Mouse (Mus musculus) neural tube, embryonic 14.5 days (tissue): Measurements from ENCODE around the gene Cdc42se2. TPM values are rescaled to one million over a fixed set of nuclear protein-coding genes. Genes with fewer than 3 reads are reported as not detected.

Source experiments
- ATAC-seq: fragments of 200-750 bp; cut with Nextera tagmentation; 2 replicates; pipeline ENCODE4 v1.8.0; 2017; ENCODE audit warnings: low read depth, mild to moderate bottlenecking, moderate TSS enrichment, moderate library complexity
- H3K27ac ChIP-seq: fragments of 300-500 bp; sonication (generic); 2 replicates; pipeline ENCODE4 v1.5.1; 2014; ENCODE audit warnings: low read depth, mild to moderate bottlenecking, control low read depth, low read length, moderate library complexity, mixed read lengths
- H3K27me3 ChIP-seq: fragments of 300-500 bp; sonication (generic); 2 replicates; pipeline ENCODE4 v1.6.1; 2014; ENCODE audit warnings: low read length; ENCODE audit not compliant: control insufficient read depth, insufficient read depth
- H3K36me3 ChIP-seq: fragments of 300-500 bp; sonication (generic); 2 replicates; pipeline ENCODE4 v1.6.1; 2014; ENCODE audit warnings: low read length, mixed read lengths; ENCODE audit not compliant: control insufficient read depth, insufficient read depth
- H3K4me1 ChIP-seq: fragments of 300-500 bp; sonication (generic); 2 replicates; pipeline ENCODE4 v1.6.1; 2014; ENCODE audit warnings: low read length; ENCODE audit not compliant: control insufficient read depth, insufficient read depth
- H3K4me2 ChIP-seq: fragments of 300-500 bp; sonication (generic); 2 replicates; pipeline ENCODE4 v1.6.1; 2014; ENCODE audit warnings: mild to moderate bottlenecking, low read depth, low read length, control low read depth
- H3K4me3 ChIP-seq: fragments of 300-500 bp; sonication (generic); 2 replicates; pipeline ENCODE4 v1.5.1; 2014; ENCODE audit warnings: low read depth, low read length, control low read depth, mixed read lengths
- H3K9ac ChIP-seq: fragments of 300-500 bp; sonication (generic); replicated peaks from 2 replicates; pipeline ENCODE4 v1.6.1; 2014; ENCODE audit warnings: low read depth, mild to moderate bottlenecking, control low read depth, low read length, mixed read lengths
- H3K9me3 ChIP-seq: fragments of 300-500 bp; sonication (generic); 2 replicates; pipeline ENCODE4 v1.6.1; 2016; ENCODE audit warnings: low read length; ENCODE audit not compliant: control insufficient read depth
- WGBS: fragments of 180-500 bp; shearing (Covaris S2); extraction: QIAGEN DNeasy Blood & Tissue Kit; methylation state at CpG from one replicate; pipeline ENCODE4 v1.1.7; 2014; 5-methylcytosine and 5-hydroxymethylcytosine counted together
- polyA plus RNA-seq: library from polyadenylated mRNA; unstranded; fragments of >200 nt; fragmentation: Nextera tagmentation; extraction: Ambion mirVana; gene quantifications from 2 replicates; pipeline ENCODE4 v1.2.1, GENCODE M21; 2014

The Cdc42se2 gene
- polyA plus RNA-seq, 1 experiment from 2014 or later, result 152 TPM

DNA sequence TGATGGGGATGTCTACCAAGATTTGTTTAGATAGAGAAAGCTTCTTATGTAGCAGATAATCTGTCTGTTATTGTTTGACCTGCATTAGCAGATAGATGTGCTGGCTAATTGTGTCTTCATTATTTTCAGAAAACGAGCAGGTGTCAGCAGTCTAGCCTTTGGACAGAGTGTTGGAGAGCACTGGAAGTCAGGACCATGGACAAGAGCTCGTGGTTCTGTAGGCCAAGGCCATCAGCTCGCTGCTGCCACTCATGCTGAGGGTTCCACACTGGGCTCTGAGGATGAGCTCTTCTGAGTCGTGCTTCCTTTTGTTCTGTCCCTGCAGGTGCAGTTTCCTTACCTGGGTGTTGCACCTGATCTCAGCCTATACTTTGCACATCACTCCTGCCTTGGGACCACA is 91.5 kb downstream of the Cdc42se2 start:
- peaks cover 27% of the 10 kb centered on the region; the same call in 1 of the 2 replicates for H3K36me3 ChIP-seq
- H3K9ac ChIP-seq, result no peak overlapping the region
- H3K4me2 ChIP-seq, result no peak overlapping the region
- no peak overlapping the region for H3K4me3 ChIP-seq
- 78% methylated on average over 4 of the region's 4 CpGs for WGBS
- H3K4me1 ChIP-seq, result no peaks in the 10 kb centered on the region
- no peak for ATAC-seq
- H3K27ac ChIP-seq, result no peak overlapping the region
- no peaks in the 10 kb centered on the region for H3K9me3 ChIP-seq
- no peaks in the 10 kb centered on the region for H3K27me3 ChIP-seq

GRCm38 (mm10) chr11:54694291-54694690 is 93.2 kb downstream of the Cdc42se2 start:
- Histone ChIP-seq H3K9ac (no peak overlapping the region), H3K9me3 (no peaks in the 10 kb centered on the region), H3K36me3 (peaks cover 31% of the 10 kb centered on the region), H3K27me3 (no peaks in the 10 kb centered on the region), H3K27ac (no peak overlapping the region), H3K4me3 (no peak overlapping the region), H3K4me2 (no peak overlapping the region), H3K4me1 (no peaks in the 10 kb centered on the region)
- ATAC-seq, result no peak
- 77% methylated on average over 8 of the region's 8 CpGs for WGBS

DNA sequence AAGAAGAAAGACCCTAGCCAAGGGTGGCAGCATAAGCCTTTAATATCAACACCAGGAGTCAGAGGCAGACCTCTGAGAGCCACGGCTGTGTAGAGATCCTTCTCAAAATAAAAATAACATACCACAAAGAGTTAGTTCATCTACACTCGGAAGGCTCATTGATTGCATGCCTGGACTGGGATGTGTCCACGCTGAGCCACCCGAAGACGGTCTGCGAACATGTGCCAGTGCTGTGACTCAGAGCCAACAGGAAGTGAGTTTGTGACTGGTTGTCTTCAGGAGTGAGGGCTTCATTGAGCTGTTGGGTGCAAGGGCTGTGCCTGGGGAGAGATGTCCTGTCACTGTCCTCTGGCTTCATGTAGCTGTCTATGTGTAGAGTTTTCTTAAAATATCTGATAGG is 93.8 kb downstream of the Cdc42se2 start:
- Histone ChIP-seq H3K27me3 (no peaks in the 10 kb centered on the region), H3K9ac (no peak overlapping the region), H3K4me3 (no peak overlapping the region), H3K9me3 (no peaks in the 10 kb centered on the region), H3K4me2 (no peak overlapping the region), H3K27ac (no peak overlapping the region), H3K4me1 (no peaks in the 10 kb centered on the region), H3K36me3 (peaks cover 31% of the 10 kb centered on the region)
- WGBS, result 93% methylated on average over 6 of the region's 6 CpGs
- ATAC-seq, result no peak

GRCm38 (mm10) chr11:54691179-54691578 is 96.3 kb downstream of the Cdc42se2 start:
- Histone ChIP-seq H3K4me1 (no peaks in the 10 kb centered on the region), H3K4me3 (no peak overlapping the region), H3K27ac (no peak overlapping the region), H3K9me3 (no peaks in the 10 kb centered on the region), H3K9ac (no peak overlapping the region), H3K4me2 (no peak overlapping the region), H3K27me3 (no peaks in the 10 kb centered on the region), H3K36me3 (peaks cover 23% of the 10 kb centered on the region)
- no peak for ATAC-seq
- WGBS, result 90% methylated on average over 4 of the region's 4 CpGs

DNA sequence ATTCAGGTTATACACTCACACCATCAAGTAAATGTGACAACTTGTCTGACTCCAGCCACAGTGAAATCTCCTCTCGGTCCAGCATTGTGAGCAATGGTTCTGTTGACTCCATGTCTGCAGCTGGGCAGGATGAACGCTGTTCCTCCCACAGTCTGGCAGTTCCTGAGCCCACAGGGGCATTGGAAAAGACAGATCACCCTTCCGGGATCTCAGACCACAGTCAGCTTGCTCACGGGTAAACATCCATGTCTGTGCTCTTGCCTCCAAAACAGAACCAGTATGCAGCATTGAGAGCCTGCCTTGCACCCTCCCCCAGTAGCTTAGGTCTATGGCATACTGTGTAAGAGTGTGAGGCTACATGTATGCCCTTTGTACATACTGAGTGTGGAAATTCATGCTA is 97.3 kb downstream of the Cdc42se2 start:
- Histone ChIP-seq H3K4me2 (no peak overlapping the region), H3K4me3 (no peak overlapping the region), H3K36me3 (peaks cover 26% of the 10 kb centered on the region), H3K27ac (no peak overlapping the region), H3K4me1 (no peaks in the 10 kb centered on the region), H3K9me3 (no peaks in the 10 kb centered on the region), H3K27me3 (no peaks in the 10 kb centered on the region), H3K9ac (no peak overlapping the region)
- ATAC-seq, result no peak
- 82% methylated on average over 4 of the region's 4 CpGs for WGBS

DNA sequence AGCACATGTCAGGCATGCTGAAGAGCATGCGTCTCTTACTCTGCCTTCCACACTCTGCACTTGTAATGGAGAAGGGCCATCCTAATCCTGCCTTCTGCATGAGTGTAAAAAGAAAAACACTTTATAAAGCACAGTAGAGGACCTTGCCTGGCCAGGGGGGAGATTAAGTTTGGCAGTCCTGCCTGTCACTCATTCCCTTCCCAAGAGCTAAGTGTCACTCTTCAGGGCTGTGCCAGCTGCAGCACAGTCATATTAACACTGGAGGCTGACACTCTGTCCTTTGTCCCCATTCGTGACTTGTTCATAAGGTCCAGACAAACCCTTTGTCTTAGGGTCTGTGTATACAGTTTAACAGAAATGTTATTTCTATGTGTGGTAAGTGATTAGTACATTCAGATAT is 102.6 kb downstream of the Cdc42se2 start:
- Histone ChIP-seq H3K4me3 (no peak overlapping the region), H3K27ac (no peak overlapping the region), H3K4me1 (no peaks in the 10 kb centered on the region), H3K9ac (no peak overlapping the region), H3K9me3 (no peaks in the 10 kb centered on the region), H3K4me2 (no peak overlapping the region), H3K27me3 (no peaks in the 10 kb centered on the region), H3K36me3 (peaks cover 14% of the 10 kb centered on the region)
- ATAC-seq, result no peak
- WGBS, result 95% methylated on average over 2 of the region's 2 CpGs

DNA sequence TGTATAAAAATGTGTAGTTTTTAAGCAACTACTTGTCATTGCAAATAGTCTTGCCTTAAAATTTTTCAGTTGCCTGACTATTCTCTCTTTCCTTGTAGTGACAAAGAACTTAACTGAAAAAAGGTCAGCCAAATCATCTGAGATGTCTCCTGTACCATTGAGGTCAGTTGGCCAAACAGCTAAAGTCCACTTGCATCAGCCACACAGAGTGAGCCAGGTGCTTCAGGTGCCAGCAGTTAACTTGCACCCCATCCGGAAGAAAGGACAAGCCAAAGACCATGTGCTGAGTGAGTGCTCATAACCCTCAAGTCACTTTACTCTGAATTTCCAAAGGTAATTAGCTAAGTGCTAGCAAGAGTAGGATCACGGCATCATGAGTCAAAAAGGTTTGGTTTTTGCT is 108.3 kb downstream of the Cdc42se2 start:
- no peak overlapping the region for H3K4me2 ChIP-seq
- no peak overlapping the region for H3K4me3 ChIP-seq
- H3K27me3 ChIP-seq, result no peaks in the 10 kb centered on the region
- ATAC-seq, result no peak
- no peaks in the 10 kb centered on the region for H3K9me3 ChIP-seq
- WGBS, result 98% methylated on average over 2 of the region's 2 CpGs
- no peaks in the 10 kb centered on the region for H3K4me1 ChIP-seq
- H3K27ac ChIP-seq, result no peak overlapping the region
- no peak overlapping the region for H3K9ac ChIP-seq
- peaks cover 17% of the 10 kb centered on the region for H3K36me3 ChIP-seq

- Histone ChIP-seq H3K4me1 (no peaks in the 10 kb centered on the region), H3K4me2 (no peak overlapping the region), H3K27ac (no peak overlapping the region), H3K9ac (no peak overlapping the region), H3K9me3 (no peaks in the 10 kb centered on the region), H3K4me3 (no peak overlapping the region), H3K36me3 (peaks cover 16% of the 10 kb centered on the region), H3K27me3 (no peaks in the 10 kb centered on the region)
- no peak for ATAC-seq
- WGBS, result 99% methylated on average over 2 of the region's 2 CpGs
Measured at GRCm38 (mm10) chr11:54675792-54676489, 111.5 kb downstream of the Cdc42se2 start.

DNA sequence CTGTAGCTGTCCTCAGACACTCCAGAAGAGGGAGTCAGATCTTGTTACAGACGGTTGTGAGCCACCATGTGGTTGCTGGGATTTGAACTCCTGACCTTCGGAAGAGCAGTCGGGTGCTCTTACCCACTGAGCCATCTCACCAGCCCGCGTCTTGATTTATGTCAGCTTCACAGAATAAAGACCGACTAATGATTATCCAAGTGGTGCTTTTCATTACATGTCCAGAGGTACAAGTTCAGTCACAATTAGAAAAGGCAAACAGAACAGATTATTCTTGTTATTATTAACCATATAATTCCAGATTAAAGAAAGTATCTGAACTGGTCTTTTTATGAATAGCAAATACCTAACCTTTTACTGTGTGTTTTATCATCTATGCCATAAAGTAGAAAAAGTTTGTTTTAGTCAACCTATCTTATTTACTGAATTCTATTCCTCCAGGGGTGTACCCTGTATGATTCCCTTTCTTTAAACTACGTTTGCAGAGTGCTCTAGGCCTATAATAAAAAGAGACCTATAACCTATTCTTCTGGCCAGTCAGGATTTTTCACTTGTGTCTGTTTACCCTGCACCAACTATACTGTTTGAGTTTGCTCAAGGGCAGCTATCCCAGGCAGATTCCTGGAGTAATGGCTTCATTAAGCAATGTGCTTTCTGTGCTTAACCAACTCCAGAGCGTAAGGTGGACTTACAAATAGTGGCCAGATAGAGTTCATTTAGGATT is 113.7 kb downstream of the Cdc42se2 start:
- no peaks in the 10 kb centered on the region for H3K9me3 ChIP-seq
- no peak overlapping the region for H3K27ac ChIP-seq
- no peak overlapping the region for H3K4me2 ChIP-seq
- no peak overlapping the region for H3K4me3 ChIP-seq
- H3K4me1 ChIP-seq, result no peaks in the 10 kb centered on the region
- H3K27me3 ChIP-seq, result no peaks in the 10 kb centered on the region
- no peak for ATAC-seq
- H3K9ac ChIP-seq, result no peak overlapping the region
- no peaks in the 10 kb centered on the region; the same call in none of the 2 replicates for H3K36me3 ChIP-seq
- 62% methylated on average over 8 of the region's 8 CpGs for WGBS
